Mouse (Mus musculus): Measurements from ENCODE around the gene Mettl22. TPM values are rescaled to one million over a fixed set of nuclear protein-coding genes. Genes with fewer than 3 reads are reported as not detected.

Gene Mettl22
- 41.8 and 45.3 TPM in 2 replicates for polyA plus RNA-seq (2014; fragmentation: Nextera tagmentation; extraction: Ambion mirVana)

- H3K36me3 ChIP-seq (ENCODE audit: control insufficient read depth, insufficient read depth, low read length): peaks cover 7% of the 10 kb centered on the region; the same call in 1 of the 2 replicates
- ATAC-seq (ENCODE audit: insufficient number of reproducible peaks, insufficient read depth, low FRiP score, low read depth): peak; percentile 97
- peak within 1 kb of the TSS; percentile 82 to 91 for H3K4me3 ChIP-seq (ENCODE audit: control insufficient read depth in 1 of 2, insufficient read depth in 1 of 2, low read depth in 1 of 2, low read length in 2 of 2)
- H3K4me1 ChIP-seq (ENCODE audit: control insufficient read depth in 2 of 2, insufficient read depth in 2 of 2, low read length in 2 of 2): peaks cover 2 to 4% of the 10 kb centered on the region in 2 experiments; a peak in 2 of 4 replicates
- under 1% methylated on average over 47 of the region's 48 CpGs for WGBS
- no peaks in the 10 kb centered on the region for H3K9me3 ChIP-seq (ENCODE audit: control insufficient read depth, low read length)
- H3K9ac ChIP-seq (ENCODE audit: low read length): peak within 1 kb of the TSS; percentile 88
- peak within 1 kb of the TSS; percentile 86 to 90 for H3K27ac ChIP-seq (replicated peaks in 1 of 2; ENCODE audit: control insufficient read depth in 1 of 2, insufficient read depth in 1 of 2, low read depth in 2 of 2, low read length in 2 of 2)
- H3K4me2 ChIP-seq (ENCODE audit: low read length): peak within 1 kb of the TSS; percentile 75
- H3K27me3 ChIP-seq (ENCODE audit: control insufficient read depth, insufficient read depth, low read length): no peaks in the 10 kb centered on the region
Measured at GRCm38 (mm10) chr16:8470603-8471481, at the start of gene Mettl22. Gene Mettl22 (plus strand): TSS chr16:8470788.

GRCm38 (mm10) chr16:8420842-8421241 is 49.7 kb upstream of the Mettl22 start:
- Histone ChIP-seq H3K27me3 (ENCODE audit: control insufficient read depth, insufficient read depth, low read length) (peaks cover 48% of the 10 kb centered on the region), H3K27ac (replicated peaks in 1 of 2; ENCODE audit: control insufficient read depth in 1 of 2, insufficient read depth in 1 of 2, low read depth in 2 of 2, low read length in 2 of 2) (no peak overlapping the region), H3K4me3 (ENCODE audit: control insufficient read depth in 1 of 2, insufficient read depth in 1 of 2, low read depth in 1 of 2, low read length in 2 of 2) (no peak overlapping the region), H3K4me1 (ENCODE audit: control insufficient read depth in 2 of 2, insufficient read depth in 2 of 2, low read length in 2 of 2) (peaks cover 0 to 4% of the 10 kb centered on the region in 2 experiments; a peak in 2 of 4 replicates), H3K9ac (ENCODE audit: low read length) (no peak overlapping the region), H3K4me2 (ENCODE audit: low read length) (no peak overlapping the region), H3K9me3 (ENCODE audit: control insufficient read depth, low read length) (no peaks in the 10 kb centered on the region), H3K36me3 (ENCODE audit: control insufficient read depth, insufficient read depth, low read length) (no peaks in the 10 kb centered on the region)
- ATAC-seq (ENCODE audit: insufficient number of reproducible peaks, insufficient read depth, low FRiP score, low read depth): no peak
- WGBS: 76% methylated on average over 4 of the region's 4 CpGs

- Histone ChIP-seq H3K27me3 (ENCODE audit: control insufficient read depth, insufficient read depth, low read length) (peaks cover 65% of the 10 kb centered on the region), H3K4me1 (ENCODE audit: control insufficient read depth in 2 of 2, insufficient read depth in 2 of 2, low read length in 2 of 2) (peaks cover 0 to 4% of the 10 kb centered on the region in 2 experiments; a peak in 2 of 4 replicates), H3K36me3 (ENCODE audit: control insufficient read depth, insufficient read depth, low read length) (no peaks in the 10 kb centered on the region), H3K9me3 (ENCODE audit: control insufficient read depth, low read length) (no peaks in the 10 kb centered on the region), H3K9ac (ENCODE audit: low read length) (no peak overlapping the region), H3K4me3 (ENCODE audit: control insufficient read depth in 1 of 2, insufficient read depth in 1 of 2, low read depth in 1 of 2, low read length in 2 of 2) (no peak overlapping the region), H3K4me2 (ENCODE audit: low read length) (no peak overlapping the region), H3K27ac (replicated peaks in 1 of 2; ENCODE audit: control insufficient read depth in 1 of 2, insufficient read depth in 1 of 2, low read depth in 2 of 2, low read length in 2 of 2) (no peak overlapping the region)
- ATAC-seq (ENCODE audit: insufficient number of reproducible peaks, insufficient read depth, low FRiP score, low read depth): no peak
- WGBS: 45% methylated on average over 7 of the region's 7 CpGs
Measured at GRCm38 (mm10) chr16:8423626-8424114, 46.9 kb upstream of the Mettl22 start.

- no peaks in the 10 kb centered on the region for H3K36me3 ChIP-seq (ENCODE audit: control insufficient read depth, insufficient read depth, low read length)
- H3K9ac ChIP-seq (ENCODE audit: low read length): no peak overlapping the region; the same call in 1 of the 2 replicates
- peaks cover 0 to 4% of the 10 kb centered on the region in 2 experiments; a peak in 2 of 4 replicates for H3K4me1 ChIP-seq (ENCODE audit: control insufficient read depth in 2 of 2, insufficient read depth in 2 of 2, low read length in 2 of 2)
- ATAC-seq (ENCODE audit: insufficient number of reproducible peaks, insufficient read depth, low FRiP score, low read depth): no peak
- no peaks in the 10 kb centered on the region for H3K9me3 ChIP-seq (ENCODE audit: control insufficient read depth, low read length)
- peak overlapping the region; percentile 31 to 37 for H3K4me3 ChIP-seq (ENCODE audit: control insufficient read depth in 1 of 2, insufficient read depth in 1 of 2, low read depth in 1 of 2, low read length in 2 of 2)
- H3K27me3 ChIP-seq (ENCODE audit: control insufficient read depth, insufficient read depth, low read length): peaks cover 65% of the 10 kb centered on the region
- peak overlapping the region; percentile 62 for H3K4me2 ChIP-seq (ENCODE audit: low read length)
- 4% methylated on average over 43 of the region's 43 CpGs for WGBS
- no peak overlapping the region for H3K27ac ChIP-seq (replicated peaks in 1 of 2; ENCODE audit: control insufficient read depth in 1 of 2, insufficient read depth in 1 of 2, low read depth in 2 of 2, low read length in 2 of 2)
Measured at GRCm38 (mm10) chr16:8424161-8424970, 46.2 kb upstream of the Mettl22 start.

GRCm38 (mm10) chr16:8424971-8425330 is 45.6 kb upstream of the Mettl22 start, which contains the start of gene Tmem114:
Gene Tmem114 (minus strand): TSS chr16:8425136.
- H3K9me3 ChIP-seq (ENCODE audit: control insufficient read depth, low read length): no peaks in the 10 kb centered on the region
- H3K4me3 ChIP-seq (ENCODE audit: control insufficient read depth in 1 of 2, insufficient read depth in 1 of 2, low read depth in 1 of 2, low read length in 2 of 2): peak within 1 kb of the TSS; percentile 31 to 37
- peaks cover 0 to 4% of the 10 kb centered on the region in 2 experiments; a peak in 2 of 4 replicates for H3K4me1 ChIP-seq (ENCODE audit: control insufficient read depth in 2 of 2, insufficient read depth in 2 of 2, low read length in 2 of 2)
- H3K4me2 ChIP-seq (ENCODE audit: low read length): peak within 1 kb of the TSS; percentile 62
- H3K27ac ChIP-seq (replicated peaks in 1 of 2; ENCODE audit: control insufficient read depth in 1 of 2, insufficient read depth in 1 of 2, low read depth in 2 of 2, low read length in 2 of 2): no peak within 1 kb of the TSS
- H3K36me3 ChIP-seq (ENCODE audit: control insufficient read depth, insufficient read depth, low read length): no peaks in the 10 kb centered on the region
- WGBS: 2% methylated on average over 16 of the region's 16 CpGs
- ATAC-seq (ENCODE audit: insufficient number of reproducible peaks, insufficient read depth, low FRiP score, low read depth): no peak
- peaks cover 65% of the 10 kb centered on the region for H3K27me3 ChIP-seq (ENCODE audit: control insufficient read depth, insufficient read depth, low read length)
- H3K9ac ChIP-seq (ENCODE audit: low read length): no peak within 1 kb of the TSS; the same call in 1 of the 2 replicates

- Histone ChIP-seq H3K4me2 (ENCODE audit: low read length) (no peak overlapping the region), H3K27me3 (ENCODE audit: control insufficient read depth, insufficient read depth, low read length) (peaks cover 65% of the 10 kb centered on the region), H3K36me3 (ENCODE audit: control insufficient read depth, insufficient read depth, low read length) (no peaks in the 10 kb centered on the region)
Measured at GRCm38 (mm10) chr16:8425736-8426135, 44.9 kb upstream of the Mettl22 start.

GRCm38 (mm10) chr16:8429531-8429930 is 41.1 kb upstream of the Mettl22 start:
- WGBS: 69% methylated on average over 4 of the region's 4 CpGs
- H3K9me3 ChIP-seq (ENCODE audit: control insufficient read depth, low read length): no peaks in the 10 kb centered on the region
- no peak overlapping the region for H3K4me3 ChIP-seq (ENCODE audit: control insufficient read depth in 1 of 2, insufficient read depth in 1 of 2, low read depth in 1 of 2, low read length in 2 of 2)
- H3K9ac ChIP-seq (ENCODE audit: low read length): no peak overlapping the region
- H3K36me3 ChIP-seq (ENCODE audit: control insufficient read depth, insufficient read depth, low read length): no peaks in the 10 kb centered on the region
- H3K27me3 ChIP-seq (ENCODE audit: control insufficient read depth, insufficient read depth, low read length): peaks cover 30% of the 10 kb centered on the region
- ATAC-seq (ENCODE audit: insufficient number of reproducible peaks, insufficient read depth, low FRiP score, low read depth): no peak
- no peak overlapping the region for H3K4me2 ChIP-seq (ENCODE audit: low read length)
- peaks cover 0 to 3% of the 10 kb centered on the region in 2 experiments; a peak in 2 of 4 replicates for H3K4me1 ChIP-seq (ENCODE audit: control insufficient read depth in 2 of 2, insufficient read depth in 2 of 2, low read length in 2 of 2)
- no peak overlapping the region for H3K27ac ChIP-seq (replicated peaks in 1 of 2; ENCODE audit: control insufficient read depth in 1 of 2, insufficient read depth in 1 of 2, low read depth in 2 of 2, low read length in 2 of 2)

More at GRCm38 (mm10) chr16:8425736-8426135, 44.9 kb upstream of the Mettl22 start:
- H3K9ac ChIP-seq (ENCODE audit: low read length): no peak overlapping the region
- WGBS: 76% methylated on average over 5 of the region's 5 CpGs
- H3K4me1 ChIP-seq (ENCODE audit: control insufficient read depth in 2 of 2, insufficient read depth in 2 of 2, low read length in 2 of 2): peaks cover 0 to 4% of the 10 kb centered on the region in 2 experiments; a peak in 2 of 4 replicates
- H3K9me3 ChIP-seq (ENCODE audit: control insufficient read depth, low read length): no peaks in the 10 kb centered on the region
- H3K4me3 ChIP-seq (ENCODE audit: control insufficient read depth in 1 of 2, insufficient read depth in 1 of 2, low read depth in 1 of 2, low read length in 2 of 2): no peak overlapping the region
- no peak overlapping the region for H3K27ac ChIP-seq (replicated peaks in 1 of 2; ENCODE audit: control insufficient read depth in 1 of 2, insufficient read depth in 1 of 2, low read depth in 2 of 2, low read length in 2 of 2)
- no peak for ATAC-seq (ENCODE audit: insufficient number of reproducible peaks, insufficient read depth, low FRiP score, low read depth)

Data from heart, embryonic 14.5 days (tissue).